Mouse (Mus musculus) olfactory bulb, adult 2 months (tissue): Measurements from ENCODE around the gene Ang2. TPM values are rescaled to one million over a fixed set of nuclear protein-coding genes. Genes with fewer than 3 reads are reported as not detected.
"Not testable (repeated sequence)": the region's sequence is repeated elsewhere in the genome, so short reads cannot be mapped to it uniquely, and the experiment has no call there.

Experiments
- H3K27ac ChIP-seq: fragments of 200-500 bp; 2 replicates; pipeline ENCODE4 v1.5.1; 2012; ENCODE audit warnings: low read depth, low read length; ENCODE audit not compliant: insufficient read depth
- H3K4me1 ChIP-seq: fragments of 200-500 bp; 2 replicates; pipeline ENCODE4 v1.6.1; 2012; ENCODE audit warnings: low read length; ENCODE audit not compliant: control insufficient read depth, insufficient read depth
- H3K4me3 ChIP-seq: fragments of 200-500 bp; 2 replicates; pipeline ENCODE4 v1.5.1; 2012; ENCODE audit warnings: mild to moderate bottlenecking, low read depth, low read length, moderate library complexity; ENCODE audit not compliant: insufficient read depth
- CTCF ChIP-seq: fragments of 200-500 bp; IDR thresholded peaks from 2 replicates; pipeline ENCODE4 v1.5.1; 2012; ENCODE audit warnings: low read depth, mild to moderate bottlenecking, low read length, moderate library complexity; ENCODE audit not compliant: insufficient read depth
- POLR2A ChIP-seq: fragments of 200-500 bp; IDR thresholded peaks from 2 replicates; pipeline ENCODE4 v1.6.1; 2012; ENCODE audit warnings: mild to moderate bottlenecking, low read depth, low read length, moderate library complexity; ENCODE audit not compliant: insufficient read depth
- WGBS: fragments of 180-500 bp; shearing (Covaris S2); methylation state at CpG from one replicate; pipeline ENCODE4 v1.1.7; 2018; 5-methylcytosine and 5-hydroxymethylcytosine counted together
- polyA plus RNA-seq: library from polyadenylated mRNA; stranded (reverse); fragments of >200 nt; gene quantifications from 2 replicates; pipeline ENCODE4 v1.2.4, GENCODE M21; 2012; ENCODE audit warnings: low replicate concordance; ENCODE audit not compliant: missing spikeins, insufficient read depth, insufficient read length

Gene Ang2
- polyA plus RNA-seq = not detected in 2 replicates

GRCm38 (mm10) chr14:51199098-51200023 is at the start of gene Ang2:
Gene Ang2 (minus strand): TSS chr14:51199148.
- no peak within 1 kb of the TSS for H3K27ac ChIP-seq
- TF ChIP-seq CTCF (no peak), POLR2A (no peak)
- no peaks in the 10 kb centered on the region for H3K4me1 ChIP-seq
- H3K4me3 ChIP-seq = no peak within 1 kb of the TSS
- WGBS = 74% methylated on average over 5 of the region's 5 CpGs

- Histone ChIP-seq H3K27ac (no peak overlapping the region), H3K4me1 (no peaks in the 10 kb centered on the region), H3K4me3 (no peak overlapping the region)
- 78% methylated on average over 1 of the region's 1 CpGs for WGBS
- no peak for TF ChIP-seq POLR2A
- TF ChIP-seq CTCF = no peak
Measured at GRCm38 (mm10) chr14:51247736-51248135, 48.8 kb upstream of the Ang2 start.

DNA sequence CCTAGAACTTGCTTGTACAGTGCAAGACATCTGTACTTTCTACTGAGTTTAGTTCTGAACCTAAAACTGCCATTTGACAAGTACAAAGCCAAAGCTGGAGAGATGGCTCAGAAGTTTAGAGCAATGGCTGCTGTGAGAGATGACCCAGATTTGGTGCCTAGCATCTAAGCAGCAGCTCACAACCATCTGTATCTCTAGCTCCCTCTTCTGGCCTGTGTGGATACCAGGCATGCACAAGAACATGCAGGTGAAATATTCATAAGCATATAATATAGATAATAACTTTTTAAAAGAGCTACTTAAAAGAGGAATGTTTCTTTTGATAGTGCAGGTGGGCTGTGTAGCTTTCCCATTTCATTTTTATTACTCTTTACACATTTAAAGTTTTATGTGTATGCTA is 42.0 kb upstream of the Ang2 start:
- no peak for TF ChIP-seq POLR2A
- TF ChIP-seq CTCF = no peak
- Histone ChIP-seq H3K4me3 (no peak overlapping the region), H3K27ac (no peak overlapping the region), H3K4me1 (no peaks in the 10 kb centered on the region)

DNA sequence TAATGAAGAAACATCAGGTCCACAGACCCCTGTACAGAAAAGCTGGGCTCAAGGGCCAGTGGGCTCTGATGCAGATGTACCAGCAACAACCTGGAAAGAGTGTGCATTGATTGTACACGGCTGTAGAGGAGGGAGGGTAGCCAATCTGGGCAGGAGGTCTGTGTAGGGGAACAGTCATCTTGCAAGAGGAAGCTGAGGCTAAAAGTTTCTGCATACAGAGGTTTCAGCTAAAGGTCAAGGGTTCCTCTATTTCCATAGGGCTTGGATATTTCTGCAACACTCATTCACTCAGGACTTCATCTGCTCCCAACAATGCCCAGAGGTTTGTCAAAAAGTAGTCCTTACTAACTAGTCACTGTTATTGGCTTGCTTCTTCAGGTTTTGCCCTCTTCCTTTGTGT is 38.5 kb upstream of the Ang2 start:
- H3K4me3 ChIP-seq, H3K4me1 ChIP-seq, H3K27ac ChIP-seq: not testable (repeated sequence)
- WGBS = 93% methylated on average over 1 of the region's 1 CpGs

DNA sequence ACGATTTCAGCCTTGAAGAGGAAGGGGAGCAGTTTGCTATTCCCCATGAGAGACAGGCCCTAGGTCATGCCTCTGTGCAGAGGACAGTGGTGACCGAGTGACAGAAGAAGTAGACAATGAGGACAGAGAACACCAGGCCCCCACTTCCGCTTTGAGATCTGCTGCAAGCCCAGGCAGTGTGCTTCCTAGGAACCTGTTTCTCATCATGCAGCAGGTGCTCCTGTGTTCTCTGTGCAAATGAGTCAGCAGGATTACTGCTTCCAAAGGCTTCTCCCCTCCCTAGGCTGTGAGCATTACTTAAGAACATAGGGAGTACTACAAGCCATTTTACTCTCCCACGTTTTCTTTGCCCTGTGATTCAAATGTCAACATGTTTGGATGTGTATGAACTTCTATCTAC is 30.7 kb upstream of the Ang2 start:
- H3K27ac ChIP-seq, H3K4me1 ChIP-seq, H3K4me3 ChIP-seq: not testable (repeated sequence)
- WGBS = 58% methylated on average over 4 of the region's 4 CpGs

- not testable (repeated sequence) for H3K4me3 ChIP-seq, H3K27ac ChIP-seq, H3K4me1 ChIP-seq
- WGBS = 92% methylated on average over 3 of the region's 3 CpGs
Measured at GRCm38 (mm10) chr14:51220075-51220474, 21.1 kb upstream of the Ang2 start.

DNA sequence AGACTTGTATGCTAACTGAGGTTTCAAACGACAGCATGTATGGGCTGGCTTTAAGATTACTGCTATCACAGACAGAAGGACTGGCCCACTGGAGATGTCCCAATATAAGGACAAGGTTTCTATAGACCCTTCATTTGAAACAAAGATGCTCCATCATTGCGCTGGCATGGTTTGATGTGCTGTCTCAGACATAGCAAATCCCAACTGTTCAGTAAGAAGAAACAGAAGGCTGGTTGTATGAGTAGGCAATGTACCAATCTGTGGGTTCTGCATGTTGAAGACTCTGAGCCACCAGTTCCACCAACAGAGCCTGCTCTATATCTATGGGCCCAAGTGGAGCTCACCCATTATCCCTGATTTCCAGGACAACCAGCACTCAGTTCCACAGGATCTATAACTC is 4.2 kb upstream of the Ang2 start, which contains the start of gene Ear14:
Gene Ear14, plus strand, starts transcription at position 277 of the 400 bp plus-strand sequence.
- WGBS = 92% methylated on average over 2 of the region's 2 CpGs
- Histone ChIP-seq H3K4me3 (no peak within 1 kb of the TSS), H3K27ac (no peak within 1 kb of the TSS), H3K4me1 (no peaks in the 10 kb centered on the region)
- no peak for TF ChIP-seq POLR2A
- TF ChIP-seq CTCF = no peak

DNA sequence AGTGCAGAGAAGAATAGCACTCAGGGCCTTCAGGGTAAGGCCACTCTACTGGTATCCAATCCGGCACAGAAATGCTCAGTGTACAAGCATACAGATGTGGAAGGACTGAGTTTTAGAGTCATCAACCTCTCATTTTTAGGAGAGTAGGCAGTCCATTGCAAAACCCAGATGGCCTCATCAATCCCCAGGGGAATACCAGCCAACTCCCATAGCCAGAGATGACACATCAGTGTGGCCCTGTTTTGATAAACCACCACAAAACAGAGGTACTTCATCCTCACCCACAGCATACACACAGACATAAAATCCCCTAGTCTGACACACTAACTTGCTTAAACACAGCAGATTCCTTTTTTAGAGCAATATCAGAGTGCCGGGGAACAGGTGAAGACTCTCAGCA is 1.5 kb upstream of the Ang2 start:
- Histone ChIP-seq H3K4me1 (no peaks in the 10 kb centered on the region), H3K4me3 (no peak overlapping the region), H3K27ac (no peak overlapping the region)
- WGBS = 87% methylated on average over 2 of the region's 2 CpGs
- TF ChIP-seq CTCF = no peak
- TF ChIP-seq POLR2A = no peak

- WGBS = 58% methylated on average over 2 of the region's 2 CpGs
- Histone ChIP-seq H3K4me1 (no peaks in the 10 kb centered on the region), H3K4me3 (no peak overlapping the region), H3K27ac (no peak overlapping the region)
- TF ChIP-seq POLR2A (no peak), CTCF (no peak)
Measured at GRCm38 (mm10) chr14:51200054-51200453, 1.1 kb upstream of the Ang2 start.

DNA sequence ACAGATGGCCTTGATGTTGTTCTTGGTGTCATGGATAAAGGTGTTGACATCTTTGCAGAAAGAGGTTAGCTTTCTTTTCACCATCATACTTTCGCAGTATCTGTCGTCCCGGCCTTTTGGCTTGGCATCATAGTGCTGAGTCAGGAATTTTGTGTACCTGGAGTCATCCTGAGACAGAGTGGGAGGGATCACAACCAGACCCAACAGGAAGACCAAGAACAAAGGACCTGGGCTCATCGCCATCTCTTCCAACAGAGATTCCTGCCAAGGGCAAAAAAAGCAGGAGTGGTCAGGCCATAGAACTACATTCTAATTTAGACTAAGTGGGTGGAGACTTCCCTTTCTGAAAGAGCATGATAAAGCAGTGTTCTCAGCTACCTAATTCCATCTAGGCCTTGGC is 3.3 kb downstream of the Ang2 start:
- H3K4me3 ChIP-seq = no peak overlapping the region
- no peaks in the 10 kb centered on the region for H3K4me1 ChIP-seq
- H3K27ac ChIP-seq = no peak overlapping the region
- 91% methylated on average over 4 of the region's 4 CpGs for WGBS
- TF ChIP-seq POLR2A (no peak), CTCF (no peak)

DNA sequence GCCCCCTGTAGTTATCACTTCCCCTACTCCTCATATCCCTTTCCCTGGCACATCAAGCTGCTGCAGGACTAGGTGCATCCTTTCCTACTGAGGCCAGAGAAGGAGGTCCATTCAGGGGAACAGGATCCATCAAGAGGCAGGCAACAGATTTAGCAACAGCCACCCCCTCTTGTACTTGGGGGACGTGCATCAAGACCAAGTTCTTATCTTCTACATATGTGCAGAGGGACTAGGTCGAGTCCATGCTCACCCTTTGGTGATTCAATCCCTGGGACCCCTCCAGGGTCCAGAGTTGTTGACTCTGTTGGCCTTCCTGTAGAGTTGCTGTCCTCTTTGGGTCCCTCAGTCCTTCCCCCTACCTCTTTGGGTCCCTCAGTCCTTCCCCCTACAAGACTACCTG is 17.9 kb downstream of the Ang2 start:
- not testable (repeated sequence) for H3K27ac ChIP-seq, H3K4me3 ChIP-seq
- WGBS = 77% methylated on average over 2 of the region's 2 CpGs

More for the DNA sequence above, 17.9 kb downstream of the Ang2 start:
- not testable (repeated sequence) for H3K4me1 ChIP-seq
